Mouse (Mus musculus) left cerebral cortex, adult 8-10 months (tissue): Measurements from ENCODE around the gene Atp6v0e2. TPM values are rescaled to one million over a fixed set of nuclear protein-coding genes. Genes with fewer than 3 reads are reported as not detected.

ENCODE experiments used
- DNase-seq, 2 experiments: peaks; one replicate each; pipeline ENCODE4 v3.0.0; 2022; ENCODE audit warnings: low spot score in 2 of 2
- total RNA-seq, 4 experiments: library from RNA; stranded (reverse); gene quantifications; 2 replicates each; pipeline ENCODE4 v1.2.4; 2022

The Atp6v0e2 gene
- total RNA-seq, 4 experiments from 2014 or later, result 400 to 422 (median 415) TPM

DNA sequence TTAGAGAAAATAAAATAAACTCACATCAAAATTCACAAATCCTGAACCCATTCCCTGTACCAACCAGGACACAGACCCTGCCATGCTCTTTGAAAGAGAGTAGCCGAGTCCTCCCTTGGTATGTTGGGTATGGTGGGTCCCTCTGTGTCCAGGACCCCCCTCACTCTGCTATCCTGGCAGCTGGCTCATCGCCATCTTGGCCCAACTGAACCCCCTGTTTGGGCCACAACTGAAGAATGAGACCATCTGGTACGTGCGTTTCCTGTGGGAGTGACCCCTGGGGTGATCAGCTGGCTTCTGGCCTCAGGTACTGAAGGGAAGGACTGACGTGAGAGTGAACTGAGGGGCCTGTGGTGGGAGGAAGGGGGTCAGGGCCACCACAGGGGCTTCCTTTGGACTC is 2.4 kb downstream of the Atp6v0e2 start:
- DNase-seq, result no peak

DNA sequence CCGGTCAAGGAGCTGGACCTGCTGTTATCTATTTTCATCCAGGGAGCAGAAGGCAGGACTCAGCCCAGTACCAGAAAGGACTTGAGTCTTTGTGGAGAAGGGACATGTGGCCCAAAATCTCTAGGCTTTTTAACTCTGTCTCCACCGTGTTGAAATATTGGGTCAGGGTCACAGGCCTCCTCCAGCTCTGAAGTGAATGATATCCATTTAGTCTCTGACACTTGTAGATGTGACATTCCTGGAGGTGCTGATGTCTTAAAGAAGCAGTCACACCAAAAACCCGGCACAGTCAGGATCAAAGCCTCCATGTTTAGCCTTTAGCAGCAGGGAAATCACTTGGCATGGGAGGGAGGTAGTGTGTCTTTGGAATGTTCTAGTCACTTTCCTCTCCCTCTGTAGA is 3.3 kb downstream of the Atp6v0e2 start:
- no peak for DNase-seq

DNA sequence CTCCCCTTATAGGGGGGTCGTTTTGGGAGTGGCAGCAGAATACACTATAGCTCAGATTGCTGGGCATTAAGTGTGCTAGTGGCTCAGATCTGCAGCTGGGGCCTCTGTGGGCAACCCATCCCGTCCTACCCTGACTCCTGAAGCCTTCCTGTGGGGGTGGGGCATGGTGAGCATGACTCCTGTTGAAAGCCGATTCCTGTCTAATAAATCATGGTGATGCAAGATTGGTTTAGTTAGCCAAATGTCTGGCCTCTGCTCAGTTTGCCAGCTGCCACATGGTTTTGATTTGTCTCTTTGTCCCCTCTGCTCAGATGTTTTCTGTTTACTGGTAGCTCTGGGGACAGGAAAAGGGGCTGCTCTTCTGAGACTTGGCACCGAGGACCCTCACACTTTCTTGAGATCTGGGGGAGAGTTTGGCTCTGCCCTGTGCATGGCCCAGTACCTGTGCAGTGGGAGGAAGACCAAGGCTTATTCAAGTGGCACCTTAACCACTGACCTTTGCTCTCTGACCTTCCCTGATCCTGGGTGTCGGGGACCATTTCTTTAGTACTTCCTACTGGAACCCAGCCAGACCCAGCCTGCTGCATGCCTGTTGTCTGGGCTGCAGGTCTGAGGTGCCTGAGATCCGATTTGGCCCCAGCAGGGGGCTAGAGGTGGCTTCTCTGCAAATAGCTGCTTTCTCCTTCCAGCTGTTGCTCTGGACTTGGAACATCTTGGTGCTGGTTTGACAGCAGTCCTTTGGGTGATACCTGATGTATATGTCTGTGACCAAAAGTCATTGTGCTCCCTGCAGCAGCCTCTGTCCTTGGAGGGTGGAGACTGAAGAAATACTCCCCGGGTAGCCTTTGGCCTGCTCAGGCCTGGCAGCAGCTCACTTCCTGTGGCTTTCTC is 4.4 kb downstream of the Atp6v0e2 start:
- DNase-seq, result no peak

DNA sequence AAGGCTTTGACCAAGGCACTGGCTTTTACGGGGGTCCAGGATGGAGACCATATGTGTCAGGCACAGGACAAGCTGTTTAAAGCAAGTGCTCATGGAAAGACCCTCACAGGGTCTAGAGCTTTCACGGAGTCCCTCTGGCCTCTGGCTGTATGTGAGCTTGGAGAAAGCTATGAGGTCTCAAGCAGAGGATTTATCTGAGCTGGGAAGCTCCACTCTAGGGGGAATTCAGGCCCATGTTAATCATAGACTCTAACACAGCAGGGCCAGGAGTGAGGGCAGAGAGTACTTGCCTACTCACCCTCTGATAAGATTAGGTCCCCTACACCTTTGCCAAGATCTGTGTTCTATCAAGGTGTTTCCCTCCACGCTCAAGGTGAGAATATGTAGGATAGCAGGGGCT is 5.2 kb downstream of the Atp6v0e2 start:
- DNase-seq, result no peak

DNA sequence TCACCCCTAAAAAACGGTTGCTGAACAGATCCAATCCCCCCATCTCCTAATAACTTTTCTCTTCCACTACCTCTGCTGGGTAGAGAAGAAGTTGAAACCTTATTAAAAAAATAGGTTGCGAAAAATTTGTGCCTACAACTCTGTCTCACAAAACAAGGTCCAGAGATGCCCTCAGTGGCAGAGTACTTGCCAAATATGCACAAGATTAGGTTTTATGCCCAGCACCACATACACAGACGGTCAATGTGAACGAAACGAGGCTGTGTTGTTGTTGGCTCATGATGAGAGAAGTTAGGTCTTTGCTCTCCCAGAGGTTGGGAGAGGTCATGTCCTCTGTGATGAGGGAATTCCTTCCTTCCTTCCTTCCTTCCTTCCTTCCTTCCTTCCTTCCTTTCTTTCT is 7.8 kb downstream of the Atp6v0e2 start:
- DNase-seq, result no peak

DNA sequence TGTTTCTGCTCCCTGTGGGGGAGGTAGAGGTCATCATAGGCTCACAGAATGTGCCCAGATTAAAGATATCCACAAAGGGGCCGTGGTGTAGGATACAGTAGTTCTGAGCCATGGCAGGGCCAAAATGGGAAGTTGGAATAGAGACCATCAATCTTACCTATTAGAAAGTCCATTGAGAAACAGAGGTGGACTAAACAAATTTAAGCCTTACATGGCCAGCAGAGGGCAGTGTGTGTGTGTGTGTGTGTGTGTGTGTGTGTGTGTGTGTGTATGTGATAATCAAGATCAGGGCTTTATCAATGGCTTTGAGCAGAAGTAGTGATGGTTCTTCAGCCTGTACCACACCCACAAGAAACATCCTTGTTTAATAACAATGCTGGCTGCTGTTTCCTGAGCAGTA is 8.9 kb downstream of the Atp6v0e2 start:
- DNase-seq, result no peak

DNA sequence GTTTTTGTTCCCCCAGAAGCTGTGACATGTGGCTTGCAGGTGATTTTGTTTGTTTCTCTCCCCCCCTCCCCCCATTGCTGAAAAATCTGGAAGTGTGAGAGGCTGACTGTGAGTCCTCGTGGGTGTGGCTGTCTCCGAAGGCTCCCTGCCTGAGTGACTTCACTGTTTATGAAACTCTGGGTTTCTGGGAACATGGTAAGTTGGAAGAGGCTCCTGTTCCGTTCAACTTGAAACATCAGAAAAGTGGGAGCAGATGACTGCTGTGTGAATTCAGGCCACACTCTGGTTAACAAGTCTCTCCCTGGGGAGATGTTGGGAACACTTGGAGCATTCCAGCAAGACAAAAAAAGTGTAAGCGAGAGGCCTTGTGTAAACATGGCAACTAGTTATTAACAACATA is 9.4 kb downstream of the Atp6v0e2 start:
- no peak for DNase-seq

DNA sequence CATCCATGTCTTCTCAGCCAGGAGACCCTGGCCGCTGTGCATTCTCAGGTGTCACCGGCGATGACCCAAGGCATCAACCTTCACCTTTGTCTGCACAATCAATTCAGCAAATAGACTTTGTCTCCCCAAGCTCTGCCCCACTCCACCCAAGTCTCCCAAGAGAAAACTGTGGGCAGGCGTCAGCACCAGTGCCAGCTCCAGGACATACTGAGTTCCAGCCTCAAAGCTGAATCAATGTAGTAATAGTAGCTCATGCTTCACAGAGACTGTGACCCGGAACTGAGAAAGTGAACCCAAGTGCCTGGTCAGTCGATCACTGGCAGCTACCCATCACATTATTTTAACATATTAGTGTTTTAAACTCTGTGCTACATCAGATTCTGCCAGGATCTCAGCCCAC is 10.9 kb downstream of the Atp6v0e2 start:
- DNase-seq, result no peak

DNA sequence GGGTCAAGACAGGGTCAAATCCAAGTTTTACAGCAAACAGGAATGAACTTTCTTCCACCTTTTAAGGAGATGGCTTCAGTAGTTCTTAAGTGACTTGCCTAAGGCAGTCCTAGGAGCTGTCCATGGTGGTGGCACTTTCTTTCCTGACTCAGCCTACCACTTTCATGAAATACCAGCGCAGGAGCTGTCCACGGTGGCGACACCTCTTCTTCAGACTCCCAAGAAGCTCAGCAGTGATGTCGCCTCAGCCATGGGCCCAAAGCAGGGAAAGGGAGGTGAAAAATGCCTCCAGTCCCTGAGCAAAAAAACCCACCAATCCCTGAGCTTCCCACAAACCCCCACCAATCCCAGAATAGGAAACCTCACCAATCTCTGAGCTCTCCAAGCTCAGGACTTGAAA is 15.5 kb downstream of the Atp6v0e2 start:
- DNase-seq, result no peak

DNA sequence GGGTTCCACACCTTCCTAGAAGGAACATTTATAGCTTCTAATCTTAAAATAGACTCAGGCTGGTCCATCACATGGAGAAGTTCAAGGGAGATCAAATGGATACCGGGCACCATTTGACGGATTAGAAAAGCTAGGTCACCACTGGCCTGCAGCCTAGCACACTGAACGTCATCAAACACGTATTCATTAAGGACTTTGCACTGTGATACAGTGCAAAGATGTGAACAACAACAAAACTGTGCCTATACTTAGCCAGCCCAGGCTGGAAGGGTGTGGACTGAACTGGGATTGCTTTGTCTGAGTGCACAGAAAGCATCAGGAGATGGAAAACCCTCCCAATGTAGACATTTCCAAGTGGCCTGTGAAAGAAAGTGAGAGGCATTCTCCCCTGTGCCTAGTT is 16.4 kb downstream of the Atp6v0e2 start:
- DNase-seq, result no peak

DNA sequence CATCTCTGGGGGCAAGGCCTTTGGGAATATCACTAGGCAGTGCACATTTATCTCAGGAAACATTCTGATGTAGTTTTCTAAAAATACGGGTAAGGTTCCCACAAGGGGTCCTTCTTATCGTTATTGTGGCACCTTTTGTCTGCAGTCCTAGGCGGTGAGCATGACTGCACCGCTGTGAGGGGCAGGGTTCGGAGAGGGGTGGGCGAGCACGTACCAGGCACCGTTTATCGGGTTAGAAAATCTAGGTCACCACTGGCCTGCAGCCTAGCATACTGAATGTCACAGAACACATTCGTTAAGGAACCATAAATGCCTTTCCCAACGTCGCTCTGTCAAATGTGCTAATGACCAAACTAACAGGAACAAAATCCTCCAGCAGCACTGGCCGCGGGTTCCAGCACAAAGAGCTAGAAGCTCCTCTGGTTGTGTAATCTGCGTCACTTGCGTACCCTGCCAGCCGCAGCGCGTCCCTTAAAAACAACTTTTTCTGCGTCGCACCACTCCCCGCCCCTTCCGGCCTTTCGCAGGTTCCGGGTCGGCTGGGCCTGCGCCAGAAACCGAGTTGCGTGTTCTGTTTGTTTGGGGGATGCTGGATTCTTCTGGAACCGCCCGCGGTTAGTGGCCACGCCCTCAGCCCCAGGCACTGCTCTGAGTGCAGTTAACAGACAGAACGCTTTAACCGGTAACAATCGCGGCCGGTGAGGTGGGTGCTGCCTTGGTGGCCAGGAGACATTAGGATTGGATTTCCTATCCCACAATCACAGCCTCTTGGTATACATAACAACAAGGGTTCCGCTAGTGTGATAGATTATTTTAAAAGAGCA is 17.1 kb downstream of the Atp6v0e2 start, which contains the start of gene Lrrc61:
Gene Lrrc61, plus strand, starts transcription at position 517 of the 824 bp plus-strand sequence.
- peak; percentile 97 to 98 for DNase-seq

DNA sequence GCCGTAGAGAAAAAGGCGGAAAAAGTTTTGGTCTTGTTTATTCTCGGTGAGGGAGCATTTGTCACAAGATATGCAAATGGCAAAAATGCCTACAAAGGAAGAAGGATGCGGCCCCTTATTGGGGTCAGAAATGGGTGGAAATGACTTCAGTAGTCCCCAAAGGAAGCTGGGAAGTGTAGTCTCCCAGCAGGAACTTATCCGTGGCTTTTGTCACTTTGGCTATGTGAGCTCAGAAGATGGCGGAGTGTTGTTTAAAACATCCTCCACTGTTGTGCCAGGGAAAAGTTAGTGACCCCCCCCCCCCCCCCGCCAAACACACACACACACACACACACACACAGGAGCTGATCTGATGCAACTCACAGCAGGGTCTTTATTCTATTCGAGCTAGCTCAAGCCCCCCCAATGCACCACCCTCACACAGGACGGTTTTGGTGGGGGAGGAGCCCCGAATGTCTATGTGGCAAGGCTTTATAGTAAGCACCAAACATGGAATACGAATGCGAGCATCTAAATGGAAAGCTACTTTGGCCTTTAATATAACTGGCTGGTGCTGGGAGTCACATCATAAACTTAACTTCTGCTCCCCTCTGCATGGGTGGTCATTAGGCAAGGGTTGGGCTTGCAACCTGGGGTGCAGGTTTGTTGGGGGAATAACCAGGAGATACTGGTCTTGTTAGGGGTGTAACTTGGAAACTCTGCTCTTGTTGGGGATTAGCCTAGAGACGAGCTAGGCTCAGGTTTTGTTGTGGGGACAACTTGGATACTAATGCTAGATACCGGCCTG is 17.9 kb downstream of the Atp6v0e2 start:
- DNase-seq, result peak; percentile 37 to 71

DNA sequence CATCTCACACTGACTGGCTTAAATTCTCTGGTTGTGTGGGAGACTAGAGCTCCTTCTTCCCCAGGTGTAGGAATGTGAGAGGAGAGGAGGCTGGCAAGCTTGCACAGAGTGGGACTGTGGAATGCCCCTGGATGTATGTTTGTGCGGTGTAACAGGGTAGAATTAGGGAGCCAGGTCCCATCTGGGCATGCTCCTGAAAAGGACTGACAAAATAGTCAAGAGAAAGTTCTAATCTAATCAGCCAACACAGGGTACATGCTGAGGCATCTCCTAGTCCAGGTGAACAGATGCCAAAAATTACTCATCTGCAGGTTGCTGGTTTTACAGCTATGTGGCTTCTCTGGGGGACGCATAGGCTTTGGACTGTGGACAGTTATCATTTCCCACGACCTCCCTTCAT is 18.5 kb downstream of the Atp6v0e2 start:
- DNase-seq, result no peak

DNA sequence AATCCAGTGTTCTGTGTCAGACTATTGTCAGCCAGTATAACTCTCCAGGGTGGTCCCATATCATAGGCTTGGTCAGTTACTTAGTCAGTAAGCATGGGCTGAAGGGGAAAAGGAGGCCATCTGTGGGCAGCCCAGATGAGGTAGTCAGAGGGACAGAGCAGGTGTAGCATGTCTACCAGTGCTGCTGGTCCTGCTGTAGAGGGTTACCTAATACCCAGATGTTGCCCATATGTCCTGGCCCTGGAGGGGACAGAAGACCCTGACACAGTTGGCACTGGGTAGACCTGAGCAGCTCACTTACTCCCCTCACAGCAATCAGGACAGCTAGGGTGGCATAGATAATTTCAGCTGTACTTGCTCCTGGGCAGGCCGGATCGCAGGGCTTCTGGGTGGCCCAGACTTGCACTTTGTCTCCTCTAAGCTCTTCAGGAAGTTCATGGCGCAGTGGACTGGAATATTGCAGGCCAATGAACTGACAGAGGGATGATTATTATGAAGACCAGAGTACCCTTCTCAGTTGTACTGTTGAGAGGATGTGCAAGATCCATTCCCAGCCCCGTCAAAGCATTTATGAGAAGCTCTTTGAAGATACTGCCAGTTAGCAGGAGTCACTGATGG is 28.4 kb downstream of the Atp6v0e2 start:
- no peak for DNase-seq

DNA sequence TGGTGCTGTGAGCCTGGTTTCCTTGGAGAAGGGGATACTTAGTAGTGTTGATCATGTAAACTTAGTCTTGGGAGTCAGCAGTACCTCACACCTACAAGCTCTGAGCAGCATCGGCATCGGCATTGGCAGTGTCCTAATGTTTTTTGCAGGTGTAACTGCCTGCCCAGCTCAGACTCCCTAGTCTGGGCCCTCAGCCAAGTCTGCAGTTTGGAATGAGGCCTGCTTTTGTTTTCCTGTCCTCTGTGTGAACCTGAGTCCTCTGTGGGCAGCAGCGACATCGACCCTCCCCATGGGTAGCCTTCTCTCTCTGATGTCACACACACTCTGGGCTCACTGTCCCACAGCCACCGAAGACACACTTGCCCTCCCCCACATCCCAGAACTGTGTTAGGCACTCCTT is 28.9 kb downstream of the Atp6v0e2 start:
- no peak for DNase-seq

DNA sequence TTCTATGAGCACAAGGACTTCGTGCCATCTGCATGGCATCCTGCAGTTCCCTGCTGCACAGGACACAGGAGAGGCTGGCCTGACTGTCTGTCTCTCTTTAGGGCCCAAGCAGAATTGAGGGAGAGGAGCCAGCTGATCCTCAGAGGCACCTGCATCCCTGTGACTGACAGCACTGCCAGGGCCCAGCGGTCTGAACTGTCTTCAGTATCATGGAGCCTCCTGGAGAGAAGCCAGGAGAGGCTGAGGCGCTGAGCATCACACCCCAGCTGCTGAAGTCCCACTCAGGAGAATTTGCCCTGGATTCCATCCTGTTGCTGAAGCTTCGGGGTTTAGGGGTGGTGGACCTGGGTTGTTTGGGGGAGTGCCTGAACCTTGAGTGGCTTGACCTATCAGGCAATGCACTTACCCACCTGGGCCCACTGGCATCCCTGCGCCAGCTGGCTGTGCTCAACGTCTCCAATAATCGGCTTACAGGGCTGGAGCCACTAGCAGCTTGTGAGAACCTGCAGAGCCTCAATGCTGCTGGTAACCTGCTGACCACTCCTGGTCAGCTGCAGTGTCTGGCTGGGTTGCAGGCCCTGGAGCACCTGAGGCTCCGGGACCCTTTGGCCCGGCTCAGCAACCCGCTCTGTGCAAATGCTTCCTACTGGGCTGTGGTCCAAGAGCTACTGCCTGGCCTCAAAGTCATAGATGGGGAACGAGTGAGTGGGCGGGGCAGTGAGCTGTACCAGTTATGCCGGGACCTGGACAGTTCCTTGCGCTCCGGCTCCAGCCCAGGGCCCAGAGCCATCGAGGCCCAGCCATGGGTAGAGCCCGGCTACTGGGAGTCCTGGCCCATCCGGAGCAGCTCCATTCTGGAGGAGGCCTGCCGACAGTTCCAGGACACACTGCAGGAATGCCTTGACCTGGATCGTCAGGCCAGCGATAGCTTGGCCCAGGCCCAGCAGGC is 30.9 kb downstream of the Atp6v0e2 start:
- DNase-seq, result no peak

DNA sequence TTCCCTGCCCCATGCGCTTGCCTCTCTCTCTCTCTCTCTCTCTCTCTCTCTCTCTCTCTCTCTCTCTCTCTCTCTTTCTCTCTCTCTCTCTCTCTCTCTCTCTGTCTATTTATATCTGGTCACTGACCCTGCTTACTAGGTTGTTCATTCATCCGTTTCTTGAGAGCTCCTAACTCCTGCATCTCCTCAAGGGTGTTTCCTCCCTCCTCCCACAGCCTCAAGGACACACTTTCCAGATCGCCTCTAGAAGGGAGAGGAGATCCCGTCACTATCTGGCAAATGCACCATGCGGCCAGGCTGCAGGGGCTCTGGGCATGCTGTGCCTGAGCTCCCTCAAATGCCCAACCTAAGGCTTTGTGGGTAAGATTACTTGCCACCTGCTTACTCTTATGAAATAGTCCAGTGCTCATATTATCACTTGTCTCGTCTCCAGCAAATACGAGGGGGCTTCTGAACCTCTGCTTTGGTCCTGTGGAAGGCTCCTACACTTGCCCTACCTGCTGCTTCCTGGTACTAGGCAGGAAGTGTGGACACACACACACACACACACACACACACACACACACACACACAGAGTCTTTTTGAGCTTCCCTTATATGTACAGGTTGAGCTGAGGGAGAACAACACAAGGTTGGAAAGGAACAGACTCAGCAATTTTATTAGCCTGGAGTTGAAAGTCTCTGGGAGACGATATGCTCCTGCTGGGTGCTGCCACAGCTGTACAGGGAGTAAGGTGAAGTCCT is 31.8 kb downstream of the Atp6v0e2 start:
- DNase-seq, result no peak

DNA sequence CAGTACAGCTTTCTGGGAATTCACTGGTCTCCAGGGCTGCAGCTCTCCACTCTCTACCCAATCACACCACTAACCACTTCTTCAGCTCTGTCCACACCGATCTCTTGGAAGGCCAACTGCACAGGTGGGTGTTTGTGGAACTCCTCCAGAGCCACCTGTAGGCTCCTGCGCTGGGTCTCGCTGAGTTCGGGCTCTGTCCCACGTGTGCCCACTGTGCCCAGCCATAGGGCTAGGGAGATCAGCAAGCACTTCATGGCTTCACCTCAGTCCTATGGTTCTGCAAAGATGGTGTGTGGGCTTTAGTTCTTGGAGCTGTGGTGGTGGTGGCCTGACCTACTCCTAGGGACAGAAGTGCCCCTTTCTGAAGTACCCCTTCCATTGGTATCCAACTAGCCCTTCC is 34.6 kb downstream of the Atp6v0e2 start:
- DNase-seq, result no peak

DNA sequence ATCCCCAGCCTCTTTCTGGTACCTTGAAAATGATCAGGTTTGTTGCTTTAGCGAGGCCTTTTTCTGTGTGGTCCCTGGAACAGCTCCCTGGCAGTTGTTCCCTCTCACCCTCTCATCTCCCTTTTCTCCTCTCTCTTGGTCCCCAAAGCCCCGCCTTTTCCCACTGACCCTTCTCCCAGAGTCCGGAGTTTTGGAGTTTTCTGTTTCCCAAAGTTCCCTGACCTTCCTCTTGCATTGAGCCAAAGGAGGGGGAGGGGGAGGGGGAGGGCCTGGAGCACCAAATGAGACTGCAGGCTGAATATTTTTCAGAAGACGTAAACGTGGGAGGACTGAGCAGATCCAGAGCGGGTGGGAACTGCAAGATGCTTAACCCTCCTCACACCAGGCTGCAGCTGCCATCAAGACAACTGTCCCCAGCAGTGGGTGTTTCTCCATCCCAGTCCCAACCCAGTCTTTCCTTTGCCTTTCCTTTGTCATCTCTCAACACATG is 35.2 kb downstream of the Atp6v0e2 start, which contains the start of gene Rarres2:
Gene Rarres2, minus strand, starts transcription at position 218 of the 490 bp plus-strand sequence.
- DNase-seq, result no peak
